Mouse (Mus musculus): ENCODE results near the gene Polm.
"Not testable (repeated sequence)": the region's sequence is repeated elsewhere in the genome, so short reads cannot be mapped to it uniquely, and the experiment has no call there.

Gene Polm

DNA sequence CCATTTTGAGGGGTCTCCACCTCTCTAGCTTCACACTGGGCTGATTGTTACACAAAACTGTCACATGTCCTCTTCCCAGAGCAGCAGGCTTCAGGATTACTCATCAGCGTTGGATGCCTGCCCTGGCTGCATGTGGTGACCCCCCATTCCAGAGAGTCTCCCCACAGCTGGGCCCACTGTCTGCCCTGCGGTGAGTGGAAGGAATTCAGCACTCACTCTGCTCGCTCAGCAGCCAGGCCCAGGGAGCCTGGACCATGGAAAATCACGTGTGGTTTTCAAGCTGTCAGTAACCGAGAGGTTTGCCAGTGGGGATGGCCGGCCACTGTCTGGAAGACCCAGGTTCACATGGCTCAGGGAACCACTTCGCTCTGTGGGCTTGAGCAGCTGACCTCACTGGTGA, 18.1 kb upstream of the Polm start:
- peak; percentile 83 for DNase-seq (ENCODE audit: low read depth, low spot score)

- no peak for DNase-seq (ENCODE audit: low read depth, low spot score)
Measured at GRCm38 (mm10) chr11:5855481-5855880, 17.7 kb upstream of the Polm start.

- peak; percentile 58 for DNase-seq (ENCODE audit: low read depth, low spot score)
Measured at GRCm38 (mm10) chr11:5852314-5852713, 14.5 kb upstream of the Polm start.

- DNase-seq (ENCODE audit: low read depth, low spot score) = no peak
Measured at GRCm38 (mm10) chr11:5851021-5851736, 13.4 kb upstream of the Polm start.

DNA sequence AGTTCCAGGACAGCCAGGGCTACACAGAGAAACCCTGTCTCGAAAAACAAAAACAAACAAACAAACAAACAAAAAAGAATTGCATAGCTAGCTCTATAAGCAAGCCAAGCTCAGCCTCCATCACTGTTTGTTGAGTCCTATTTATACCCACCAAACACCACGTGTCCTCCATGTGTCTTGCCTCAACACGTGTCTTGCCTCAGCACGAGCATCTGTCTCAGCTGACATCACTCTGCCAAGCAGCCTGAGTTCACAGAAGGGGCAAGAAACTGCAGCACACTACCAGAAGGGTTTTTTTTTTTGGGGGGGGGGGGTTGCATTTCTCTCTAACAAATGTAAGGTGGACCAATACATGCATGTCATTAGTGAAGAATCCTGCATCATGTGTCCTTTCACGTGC, 12.6 kb upstream of the Polm start:
- no peak for DNase-seq (ENCODE audit: low read depth, low spot score)

DNA sequence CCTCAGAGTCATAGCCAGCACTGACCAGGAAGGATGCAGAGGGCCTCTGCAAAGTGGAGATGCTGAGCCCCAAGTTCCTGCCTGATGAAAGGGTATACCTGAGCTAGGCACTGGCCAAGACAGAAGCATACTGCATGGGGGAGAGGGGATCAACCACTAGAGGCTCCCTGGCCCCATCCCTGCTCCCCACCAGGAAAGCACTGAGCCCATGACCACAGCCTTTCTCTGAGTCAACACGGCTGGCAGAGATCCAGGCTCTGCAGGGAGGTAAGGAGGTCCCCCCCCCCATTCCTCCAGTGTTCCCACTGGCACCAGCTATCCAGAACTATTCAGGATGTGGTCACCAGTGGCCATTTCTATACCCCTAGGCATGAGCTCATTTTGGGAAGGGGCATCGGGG, 11.5 kb upstream of the Polm start:
- no peak for DNase-seq (ENCODE audit: low read depth, low spot score)

DNA sequence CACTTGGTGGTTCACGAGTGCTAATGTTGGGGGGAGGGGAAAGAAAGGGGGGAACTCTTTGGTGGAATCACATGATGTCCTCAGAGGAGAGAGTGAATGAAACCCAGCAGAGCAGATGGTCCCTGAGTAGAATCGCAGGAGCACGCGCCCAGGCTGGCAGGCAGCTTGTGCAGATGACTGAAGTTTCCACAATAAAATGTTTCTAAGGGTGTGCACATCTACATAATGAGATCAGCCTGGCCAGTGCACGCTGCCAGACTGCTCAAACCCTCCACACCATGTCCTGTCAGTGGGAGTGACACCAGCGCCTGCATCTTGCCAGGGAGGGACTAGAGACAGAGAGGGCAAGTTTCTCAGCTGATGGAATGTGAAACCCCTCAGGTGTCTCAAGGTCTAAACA, 10.9 kb upstream of the Polm start:
- DNase-seq (ENCODE audit: low read depth, low spot score) = peak; percentile 75

- DNase-seq (ENCODE audit: low read depth, low spot score) = peak; percentile 61
Measured at GRCm38 (mm10) chr11:5846639-5847345, 9.0 kb upstream of the Polm start.

DNA sequence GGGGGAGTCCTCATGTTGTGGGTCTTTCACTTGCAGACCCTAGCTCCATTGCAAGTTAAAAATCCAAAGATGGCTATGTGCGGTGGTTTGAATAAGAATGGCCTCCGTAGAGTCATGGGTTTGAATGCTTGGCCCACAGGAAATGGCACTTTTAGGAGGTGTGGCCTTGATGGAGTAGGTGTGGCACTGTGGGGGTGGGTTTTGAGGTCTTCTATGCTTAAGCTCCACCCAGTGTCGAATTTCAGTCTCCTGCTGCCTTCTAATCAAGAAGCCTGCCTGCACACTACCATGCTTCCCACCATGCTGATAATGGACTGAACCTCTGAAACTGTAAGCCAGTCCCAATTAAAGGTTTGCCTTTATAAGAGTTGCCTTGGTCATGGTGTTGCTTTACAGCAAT, 5.3 kb upstream of the Polm start:
- no peak for DNase-seq (ENCODE audit: low read depth, low spot score)

GRCm38 (mm10) chr11:5841751-5842150, 3.9 kb upstream of the Polm start:
- DNase-seq (ENCODE audit: low read depth, low spot score) = peak; percentile 8

GRCm38 (mm10) chr11:5840346-5840745, 2.5 kb upstream of the Polm start:
- DNase-seq (ENCODE audit: low read depth, low spot score) = peak; percentile 1

DNA sequence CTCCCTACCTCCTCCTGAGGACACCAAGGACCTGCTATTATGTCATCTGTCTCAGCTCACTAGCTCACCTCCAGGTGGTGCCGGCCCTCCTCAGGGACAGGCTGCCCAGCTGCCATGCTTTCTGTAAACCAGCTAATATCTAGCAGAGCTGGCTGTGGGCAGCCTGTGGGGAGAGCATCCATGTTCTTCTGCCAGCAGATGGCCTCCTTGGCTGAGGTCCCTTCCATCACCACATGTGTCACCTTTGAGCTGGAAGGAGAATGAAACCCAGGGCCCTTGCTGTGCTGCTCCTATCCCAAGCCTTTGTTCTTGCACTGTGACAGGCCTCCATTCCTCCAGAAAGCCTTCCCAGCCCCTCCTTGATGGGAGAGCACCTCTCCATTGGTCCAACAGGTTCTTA, 1.7 kb downstream of the Polm start:
- peak; percentile 59 for DNase-seq (ENCODE audit: low read depth, low spot score)

DNA sequence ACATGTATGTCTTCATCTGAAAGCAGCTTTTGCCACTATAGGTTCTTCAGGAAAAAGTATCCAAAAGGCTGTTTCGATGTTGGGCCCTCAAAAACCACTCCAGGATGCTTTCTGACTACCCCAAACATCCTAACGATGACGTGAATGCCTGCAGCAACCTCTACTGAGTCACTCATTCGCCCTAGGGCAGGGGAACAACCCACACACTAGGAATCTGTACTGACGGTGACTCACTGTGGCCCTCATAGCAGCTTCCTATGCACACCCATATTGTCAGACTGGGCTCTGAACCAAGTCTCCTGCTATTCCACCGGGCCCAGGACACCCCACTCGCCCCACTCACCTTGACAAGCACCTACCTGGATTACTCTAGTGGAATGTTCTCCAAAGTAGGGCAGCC, 2.8 kb downstream of the Polm start:
- no peak for DNase-seq (ENCODE audit: low read depth, low spot score)

GRCm38 (mm10) chr11:5834506-5834905, 3.3 kb downstream of the Polm start:
- DNase-seq (ENCODE audit: low read depth, low spot score) = peak; percentile 68

DNA sequence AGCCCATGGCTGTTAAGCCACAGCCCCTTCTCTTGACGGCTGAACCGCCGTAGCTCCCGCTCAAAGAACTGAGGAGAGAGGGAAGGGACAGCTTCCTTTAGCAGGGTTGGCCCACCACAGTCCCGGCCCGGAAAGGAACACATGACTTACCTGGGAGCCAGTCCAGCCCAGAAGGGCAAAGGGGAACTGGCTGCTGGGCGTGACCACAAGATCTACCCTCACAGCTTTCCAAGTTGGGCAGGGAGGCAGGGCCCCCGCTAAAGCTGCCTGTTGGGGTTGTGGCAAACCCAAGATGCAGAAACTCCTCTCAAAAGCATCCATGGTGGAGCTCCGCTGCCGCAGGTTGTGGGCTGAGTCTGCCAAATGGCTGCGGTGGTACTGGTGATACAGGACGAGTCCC, 8.5 kb downstream of the Polm start:
- peak; percentile 57 for DNase-seq (ENCODE audit: low read depth, low spot score)

- no peak for DNase-seq (ENCODE audit: low read depth, low spot score)
Measured at GRCm38 (mm10) chr11:5828509-5829191, 9.2 kb downstream of the Polm start.

- no peak for DNase-seq (ENCODE audit: low read depth, low spot score)
Measured at GRCm38 (mm10) chr11:5827931-5828330, 9.9 kb downstream of the Polm start.

GRCm38 (mm10) chr11:5825432-5825831, 12.4 kb downstream of the Polm start:
- no peak for DNase-seq (ENCODE audit: low read depth, low spot score)

- DNase-seq (ENCODE audit: low read depth, low spot score) = no peak
Measured at GRCm38 (mm10) chr11:5819223-5819622, 18.6 kb downstream of the Polm start.

- no peak for DNase-seq (ENCODE audit: low read depth, low spot score)
Measured at GRCm38 (mm10) chr11:5813381-5813780, 24.4 kb downstream of the Polm start.

DNA sequence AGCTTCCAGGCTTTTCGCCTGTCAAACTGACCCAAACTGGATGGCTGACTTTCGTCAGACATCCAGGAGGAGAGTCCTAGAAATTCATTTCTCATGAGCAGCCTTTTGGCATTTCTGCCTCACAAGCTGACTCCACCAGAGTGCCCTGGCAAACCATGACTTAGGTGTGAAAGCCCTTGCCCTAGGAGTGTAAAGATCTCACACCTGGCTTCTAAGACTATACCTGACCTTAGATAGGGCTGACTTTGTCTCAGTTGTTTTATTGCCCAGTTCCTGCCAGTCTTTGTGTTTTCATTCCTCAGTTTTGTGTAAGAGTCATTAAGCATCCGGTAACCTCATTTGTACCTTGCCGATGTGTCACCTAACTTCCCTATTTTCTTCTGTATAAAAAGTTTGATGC, 28.3 kb downstream of the Polm start:
- not testable (repeated sequence) for DNase-seq (ENCODE audit: low read depth, low spot score)

DNA sequence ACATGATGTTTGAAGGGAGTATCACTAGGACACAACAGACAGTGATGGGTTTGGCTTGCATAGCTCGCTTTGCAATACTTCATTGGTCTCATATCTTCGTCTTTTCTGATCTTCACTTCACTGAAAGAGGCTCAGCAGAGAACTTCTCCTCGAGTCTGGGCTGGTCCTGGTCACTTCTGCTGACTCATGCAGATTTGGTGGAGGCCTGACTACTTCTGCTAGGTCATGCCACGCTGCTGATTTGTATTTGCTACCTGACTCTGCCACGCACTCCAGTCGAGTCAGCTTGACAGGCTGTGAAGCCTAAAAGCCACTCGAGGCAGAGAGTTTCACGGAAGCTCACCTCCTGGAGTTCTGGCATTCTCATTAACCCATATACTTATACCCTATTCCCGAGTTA, 29.9 kb downstream of the Polm start:
- no peak for DNase-seq (ENCODE audit: low read depth, low spot score)

DNA sequence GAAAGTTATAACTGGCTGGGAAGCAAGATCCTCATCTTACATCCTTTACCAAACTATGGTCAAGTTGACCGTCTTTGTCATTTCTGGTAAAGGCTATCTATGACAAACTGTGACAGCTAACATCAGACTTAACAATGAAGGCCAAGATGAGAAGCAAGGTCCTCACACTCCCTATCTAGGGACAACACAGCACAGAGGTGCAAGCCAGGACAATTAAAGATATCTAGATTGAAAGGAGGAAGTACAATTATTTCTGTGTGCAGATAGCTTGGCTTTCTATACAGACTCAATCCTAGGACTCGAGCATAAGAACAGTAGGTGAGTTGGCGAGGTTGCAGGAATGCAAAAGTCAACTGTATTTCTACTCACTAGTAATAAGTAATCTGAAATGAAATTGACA, 32.1 kb downstream of the Polm start:
- no peak for DNase-seq (ENCODE audit: low read depth, low spot score)

Measured in skeletal muscle tissue, adult 2 months (tissue).